Mouse (Mus musculus) midbrain, embryonic 14.5 days (tissue): ENCODE measurements around the gene Sdccag8. TPM values are rescaled to one million over a fixed set of nuclear protein-coding genes. Genes with fewer than 3 reads are reported as not detected.

Experiments
- ATAC-seq: fragments of 200-750 bp; cut with Nextera tagmentation; 2 replicates; pipeline ENCODE4 v1.8.0; 2017; ENCODE audit warnings: moderate number of reproducible peaks, moderate library complexity; ENCODE audit not compliant: low FRiP score, low TSS enrichment
- DNase-seq: peaks from one replicate; pipeline ENCODE4 v3.0.0-alpha.2; 2015
- H3K27ac ChIP-seq: fragments of 300-500 bp; sonication (generic); replicated peaks from 2 replicates; pipeline ENCODE4 v1.5.1; 2014; ENCODE audit warnings: mild to moderate bottlenecking, low read depth, low read length, moderate library complexity
- H3K27me3 ChIP-seq: fragments of 300-500 bp; sonication (generic); 2 replicates; pipeline ENCODE4 v1.6.1; 2014; ENCODE audit warnings: low read length, control low read depth, mixed read lengths; ENCODE audit not compliant: control insufficient read depth, insufficient read depth
- H3K36me3 ChIP-seq: fragments of 300-500 bp; sonication (generic); 2 replicates; pipeline ENCODE4 v1.6.1; 2014; ENCODE audit warnings: low read length, control low read depth; ENCODE audit not compliant: control insufficient read depth, insufficient read depth
- H3K4me1 ChIP-seq: fragments of 300-500 bp; sonication (generic); 2 replicates; pipeline ENCODE4 v1.6.1; 2014; ENCODE audit warnings: mild to moderate bottlenecking, antibody characterized with exemption, low read length, control low read depth; ENCODE audit not compliant: control insufficient read depth, insufficient read depth
- H3K4me2 ChIP-seq: fragments of 300-500 bp; sonication (generic); 2 replicates; pipeline ENCODE4 v1.6.1; 2014; ENCODE audit warnings: mild to moderate bottlenecking, low read length, moderate library complexity
- H3K4me3 ChIP-seq: fragments of 300-500 bp; sonication (generic); replicated peaks from 2 replicates; pipeline ENCODE4 v1.5.1; 2014; ENCODE audit warnings: low read depth, low read length
- H3K9ac ChIP-seq: fragments of 300-500 bp; sonication (generic); replicated peaks from 2 replicates; pipeline ENCODE4 v1.6.1; 2014; ENCODE audit warnings: mild to moderate bottlenecking, low read length, moderate library complexity
- H3K9me3 ChIP-seq: fragments of 300-500 bp; sonication (generic); 2 replicates; pipeline ENCODE4 v1.6.1; 2016; ENCODE audit warnings: low read length, control low read depth, mixed read lengths; ENCODE audit not compliant: control insufficient read depth
- WGBS: fragments of 180-500 bp; shearing (Covaris S2); extraction: QIAGEN DNeasy Blood & Tissue Kit; methylation state at CpG from one replicate; pipeline ENCODE4 v1.1.7; 2014; 5-methylcytosine and 5-hydroxymethylcytosine counted together
- polyA plus RNA-seq: library from polyadenylated mRNA; unstranded; fragments of >200 nt; fragmentation: Nextera tagmentation; extraction: Ambion mirVana; gene quantifications from 2 replicates; pipeline ENCODE4 v1.2.1, GENCODE M21; 2014

Sdccag8 gene
- polyA plus RNA-seq, 1 experiment from 2014 or later, result 23.5 TPM

DNA sequence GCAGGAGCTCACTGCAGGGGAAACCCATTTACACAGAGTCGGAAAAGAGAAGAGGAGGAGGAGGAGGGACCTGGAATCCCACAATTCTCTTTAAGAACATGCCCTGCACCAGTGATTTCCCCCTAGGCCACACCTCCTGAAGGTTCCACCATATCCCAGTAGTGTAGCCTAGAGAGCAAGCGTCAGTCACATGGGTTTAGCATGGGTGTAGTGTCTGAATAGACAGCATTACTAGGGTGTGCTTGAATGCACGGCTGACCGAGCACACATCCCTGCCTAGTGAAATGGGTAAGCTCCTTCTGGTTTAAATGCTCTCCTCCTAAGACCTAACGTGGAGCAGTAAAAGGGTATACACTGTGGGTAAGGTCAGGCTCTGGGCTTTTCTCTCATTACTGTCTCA lies 148.4 kb downstream of the Sdccag8 start:
- H3K4me3 ChIP-seq, result no peak overlapping the region
- H3K9me3 ChIP-seq, result no peaks in the 10 kb centered on the region
- H3K4me1 ChIP-seq, result no peaks in the 10 kb centered on the region
- H3K27me3 ChIP-seq, result no peaks in the 10 kb centered on the region
- no peaks in the 10 kb centered on the region; the same call in 1 of the 2 replicates for H3K36me3 ChIP-seq
- ATAC-seq (no peak), DNase-seq (no peak)
- H3K9ac ChIP-seq, result no peak overlapping the region
- H3K4me2 ChIP-seq, result no peak overlapping the region
- WGBS, result 42% methylated on average over 5 of the region's 5 CpGs
- H3K27ac ChIP-seq, result no peak overlapping the region

DNA sequence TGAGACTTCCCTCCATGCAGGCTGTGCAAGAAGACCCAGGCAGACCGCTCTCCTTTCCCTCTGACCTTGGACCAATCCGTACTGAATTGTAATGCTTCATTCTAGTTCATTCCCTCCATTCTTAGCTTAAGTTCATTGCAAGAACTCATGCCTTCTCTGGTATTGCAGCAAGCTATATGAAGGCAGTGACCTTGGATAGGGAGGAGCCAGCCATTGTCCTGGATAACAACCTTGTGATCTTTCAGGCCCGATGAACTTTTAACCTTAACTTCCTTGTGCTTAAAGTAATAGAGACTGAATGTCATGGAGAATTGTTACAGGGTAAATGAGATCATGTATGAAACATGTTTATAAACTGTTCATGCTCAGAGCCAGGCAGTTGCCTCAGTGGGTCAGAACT lies 152.8 kb downstream of the Sdccag8 start:
- Histone ChIP-seq H3K36me3 (no peaks in the 10 kb centered on the region; the same call in 1 of the 2 replicates), H3K27ac (no peak overlapping the region), H3K4me1 (peaks cover 4% of the 10 kb centered on the region; the same call in 1 of the 2 replicates), H3K4me2 (no peak overlapping the region), H3K4me3 (no peak overlapping the region), H3K9me3 (no peaks in the 10 kb centered on the region), H3K9ac (no peak overlapping the region), H3K27me3 (no peaks in the 10 kb centered on the region)
- 85% methylated on average over 3 of the region's 3 CpGs for WGBS
- DNase-seq (no peak), ATAC-seq (no peak)

DNA sequence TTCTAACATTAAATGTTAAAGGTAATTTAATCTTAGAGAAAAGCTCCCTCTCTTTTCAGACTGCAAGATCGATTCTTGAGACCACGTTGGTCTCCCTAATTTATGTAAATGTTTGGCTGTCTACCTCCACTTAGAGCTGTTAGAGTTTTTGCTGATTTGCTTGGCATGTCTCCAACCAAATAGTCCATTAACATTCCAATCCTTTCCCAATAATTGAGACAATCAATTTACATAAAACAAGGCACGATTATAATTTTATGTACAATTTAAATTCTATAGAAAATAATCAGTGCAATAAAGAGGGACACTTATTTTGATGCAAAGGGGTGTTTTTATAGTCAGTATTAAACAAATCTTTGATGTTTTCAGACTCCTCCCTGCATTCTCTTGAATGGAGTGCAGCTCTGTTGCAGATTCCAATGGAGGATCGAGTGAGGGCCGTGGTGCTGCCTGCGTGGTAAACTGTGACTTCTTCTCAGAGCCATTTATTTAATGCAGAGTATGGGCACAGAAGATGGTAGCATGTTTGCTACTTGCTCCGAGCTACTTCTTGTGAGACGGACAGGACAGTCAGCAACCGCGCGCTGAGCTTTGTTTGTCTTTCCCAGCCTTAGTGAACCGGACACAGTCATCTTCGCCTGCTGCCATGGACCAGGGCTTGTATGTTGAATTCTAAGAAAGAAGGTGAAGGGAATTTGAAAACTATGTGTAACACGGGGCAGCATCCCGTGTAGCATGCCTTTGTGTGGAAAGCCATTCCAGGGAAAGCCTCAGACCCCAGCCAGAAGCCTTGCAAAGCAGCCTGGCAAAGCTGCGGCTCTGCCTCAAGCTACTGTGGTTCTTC lies 156.4 kb downstream of the Sdccag8 start:
- no peak for ATAC-seq
- peak overlapping the region; percentile 20 for H3K27ac ChIP-seq
- H3K27me3 ChIP-seq, result no peaks in the 10 kb centered on the region
- no peak for DNase-seq
- H3K4me1 ChIP-seq, result peaks cover 4% of the 10 kb centered on the region; the same call in 1 of the 2 replicates
- H3K9ac ChIP-seq, result no peak overlapping the region
- no peaks in the 10 kb centered on the region; the same call in 1 of the 2 replicates for H3K36me3 ChIP-seq
- WGBS, result 65% methylated on average over 16 of the region's 16 CpGs
- H3K4me2 ChIP-seq, result no peak overlapping the region
- no peaks in the 10 kb centered on the region for H3K9me3 ChIP-seq
- no peak overlapping the region for H3K4me3 ChIP-seq

DNA sequence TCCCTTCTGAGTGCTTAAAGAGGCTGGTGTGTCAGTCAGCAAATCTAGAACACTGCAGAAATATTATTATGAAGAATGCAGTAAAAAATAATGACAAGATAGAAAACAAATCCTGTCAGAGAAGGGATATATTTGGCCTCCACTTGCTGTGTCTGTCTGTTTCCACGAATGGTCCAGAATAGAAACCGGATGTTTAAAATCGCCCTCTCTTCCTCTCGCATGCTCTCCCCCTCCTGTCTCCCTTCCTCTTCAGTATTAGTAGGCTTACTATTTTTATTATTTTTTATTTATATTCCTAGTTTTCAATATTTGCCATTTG lies 157.0 kb downstream of the Sdccag8 start:
- Histone ChIP-seq H3K4me3 (no peak overlapping the region), H3K9me3 (no peaks in the 10 kb centered on the region), H3K4me1 (peaks cover 4% of the 10 kb centered on the region; the same call in 1 of the 2 replicates), H3K27ac (peak overlapping the region; percentile 20; the same call in 1 of the 2 replicates), H3K4me2 (no peak overlapping the region), H3K27me3 (no peaks in the 10 kb centered on the region), H3K9ac (no peak overlapping the region), H3K36me3 (no peaks in the 10 kb centered on the region; the same call in 1 of the 2 replicates)
- DNase-seq (no peak), ATAC-seq (no peak)
- WGBS, result 79% methylated on average over 4 of the region's 4 CpGs

DNA sequence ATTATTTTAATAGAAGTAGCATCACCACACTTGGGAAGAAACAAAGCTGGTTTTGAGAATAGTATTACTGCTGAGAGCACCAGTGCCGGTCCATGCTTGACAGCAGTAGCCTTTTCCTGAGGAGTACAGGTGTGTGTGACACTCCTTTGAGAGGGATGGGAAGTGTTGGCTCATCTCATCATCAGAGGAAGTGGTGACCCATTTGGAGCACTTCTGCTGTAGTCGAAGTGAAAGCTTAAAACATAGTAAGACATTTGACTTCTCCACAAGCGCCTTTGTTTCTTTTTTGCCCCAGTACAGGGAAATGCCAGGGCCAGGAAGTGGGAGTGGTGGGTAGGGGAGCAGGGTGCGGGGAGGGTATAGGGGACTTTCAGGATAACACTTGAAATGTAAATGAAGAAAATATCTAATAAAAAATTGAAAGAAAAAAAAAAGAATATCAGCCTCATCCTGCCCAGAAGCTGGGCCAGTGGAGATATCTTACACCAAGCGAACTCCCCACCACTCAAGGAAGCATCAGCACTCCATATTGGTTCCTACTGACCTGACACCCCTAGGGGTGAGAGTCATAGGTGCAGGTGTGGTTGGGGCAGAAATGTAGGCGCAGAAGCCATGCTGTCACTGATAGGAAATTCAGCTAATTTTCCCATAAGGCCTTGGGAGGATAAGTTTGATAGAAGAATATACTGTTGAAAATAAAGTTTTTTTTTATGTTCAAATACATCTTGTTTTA lies 159.1 kb downstream of the Sdccag8 start:
- Histone ChIP-seq H3K27ac (no peak overlapping the region), H3K4me1 (peaks cover 4% of the 10 kb centered on the region; the same call in 1 of the 2 replicates), H3K9ac (no peak overlapping the region), H3K27me3 (no peaks in the 10 kb centered on the region), H3K4me3 (no peak overlapping the region), H3K9me3 (no peaks in the 10 kb centered on the region), H3K4me2 (no peak overlapping the region), H3K36me3 (no peaks in the 10 kb centered on the region)
- ATAC-seq (no peak), DNase-seq (no peak)
- WGBS, result 90% methylated on average over 6 of the region's 6 CpGs

DNA sequence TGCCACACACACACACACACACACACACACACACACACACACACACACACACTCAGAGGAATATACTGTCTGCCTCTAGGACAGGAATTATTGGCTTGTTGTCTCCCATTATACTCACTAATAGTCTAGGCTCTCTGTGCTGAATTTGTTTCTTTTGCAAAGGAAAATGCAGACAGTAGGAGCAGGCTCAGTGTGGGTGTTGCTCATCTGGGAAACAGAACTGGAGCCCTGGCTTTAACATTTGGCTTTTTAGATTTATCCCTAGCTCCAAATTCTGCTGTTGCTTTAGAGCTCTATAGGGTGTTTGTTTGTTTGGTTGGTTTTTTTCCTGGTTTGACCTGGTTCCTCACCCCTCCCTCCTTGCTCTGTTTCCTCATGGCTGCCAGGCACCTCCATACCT lies 164.8 kb downstream of the Sdccag8 start:
- no peaks in the 10 kb centered on the region for H3K27me3 ChIP-seq
- no peak overlapping the region for H3K4me2 ChIP-seq
- 0 out of 2 replicates have a peak, but pooled peaks cover 6% of the 10 kb centered on the region for H3K4me1 ChIP-seq
- H3K9ac ChIP-seq, result no peak overlapping the region
- H3K27ac ChIP-seq, result no peak overlapping the region
- DNase-seq (no peak), ATAC-seq (no peak)
- no peaks in the 10 kb centered on the region for H3K36me3 ChIP-seq
- no peaks in the 10 kb centered on the region for H3K9me3 ChIP-seq
- H3K4me3 ChIP-seq, result no peak overlapping the region

DNA sequence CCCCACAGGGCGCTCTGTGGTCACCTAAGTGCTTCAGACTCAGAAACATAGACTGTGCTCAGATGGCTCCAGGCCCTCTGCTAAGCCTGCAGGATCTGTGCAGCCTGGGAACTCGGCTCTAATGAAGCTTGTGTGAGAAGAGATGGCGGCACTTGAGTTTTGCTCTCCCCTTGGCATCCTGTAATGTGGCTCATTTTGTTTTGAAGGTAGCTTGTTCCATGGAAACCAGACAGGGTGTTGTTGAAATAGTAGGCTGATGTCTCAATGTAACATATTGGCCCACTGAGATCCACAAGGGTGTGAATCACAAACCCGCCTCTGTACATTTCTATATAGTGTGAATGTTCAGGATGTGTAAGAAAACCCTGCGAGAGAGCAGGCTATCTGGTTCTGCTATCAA lies 165.7 kb downstream of the Sdccag8 start:
- DNase-seq (no peak), ATAC-seq (no peak)
- H3K4me3 ChIP-seq, result no peak overlapping the region
- WGBS, result 87% methylated on average over 5 of the region's 5 CpGs
- no peaks in the 10 kb centered on the region for H3K27me3 ChIP-seq
- no peaks in the 10 kb centered on the region for H3K9me3 ChIP-seq
- no peaks in the 10 kb centered on the region for H3K36me3 ChIP-seq
- H3K4me1 ChIP-seq, result 0 out of 2 replicates have a peak, but pooled peaks cover 6% of the 10 kb centered on the region
- H3K9ac ChIP-seq, result no peak overlapping the region
- H3K4me2 ChIP-seq, result no peak overlapping the region
- H3K27ac ChIP-seq, result no peak overlapping the region

DNA sequence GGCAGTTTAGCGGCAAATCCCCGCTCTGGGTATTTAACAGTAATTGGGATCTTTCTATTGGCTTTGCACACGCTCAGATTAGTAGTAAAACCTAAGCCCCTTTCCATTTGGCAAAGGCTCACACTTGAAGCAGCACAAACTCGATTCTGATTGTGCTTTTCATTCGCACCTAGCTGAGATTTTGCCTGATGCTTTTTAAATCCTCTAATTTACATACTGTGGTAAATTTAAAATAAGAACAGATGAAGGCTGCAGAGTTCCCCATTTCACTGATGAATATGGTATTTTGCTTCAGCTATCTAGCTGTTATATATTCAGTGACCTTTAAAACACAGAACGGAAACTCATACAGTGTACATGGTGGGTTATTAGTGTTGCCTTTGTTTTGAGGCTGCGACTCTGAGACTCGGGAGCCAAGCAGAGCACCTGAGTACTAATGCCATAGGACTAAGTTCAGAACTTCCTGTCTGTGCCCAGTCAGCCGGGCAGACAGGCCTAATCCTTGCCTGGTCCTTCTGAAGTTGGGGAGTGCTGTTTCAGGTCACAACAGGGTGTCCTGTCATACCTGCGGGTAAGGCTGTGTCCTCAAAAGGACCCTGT lies 166.4 kb downstream of the Sdccag8 start:
- Histone ChIP-seq H3K4me2 (no peak overlapping the region), H3K9ac (no peak overlapping the region), H3K27ac (no peak overlapping the region), H3K4me3 (no peak overlapping the region), H3K9me3 (no peaks in the 10 kb centered on the region), H3K36me3 (no peaks in the 10 kb centered on the region), H3K27me3 (no peaks in the 10 kb centered on the region), H3K4me1 (0 out of 2 replicates have a peak, but pooled peaks cover 6% of the 10 kb centered on the region)
- ATAC-seq (no peak), DNase-seq (no peak)
- WGBS, result 59% methylated on average over 10 of the region's 10 CpGs
